Mouse (Mus musculus) forelimb bud, embryonic 11.5 days (tissue): ENCODE measurements around the gene Slc12a1.
"Not testable (repeated sequence)": the region's sequence is repeated elsewhere in the genome, so short reads cannot be mapped to it uniquely, and the experiment has no call there.

Experiments used
- DNase-seq: peaks from one replicate; pipeline ENCODE4 v3.0.0-alpha.2; 2012; ENCODE audit warnings: low read depth, low spot score

Slc12a1 gene

DNA sequence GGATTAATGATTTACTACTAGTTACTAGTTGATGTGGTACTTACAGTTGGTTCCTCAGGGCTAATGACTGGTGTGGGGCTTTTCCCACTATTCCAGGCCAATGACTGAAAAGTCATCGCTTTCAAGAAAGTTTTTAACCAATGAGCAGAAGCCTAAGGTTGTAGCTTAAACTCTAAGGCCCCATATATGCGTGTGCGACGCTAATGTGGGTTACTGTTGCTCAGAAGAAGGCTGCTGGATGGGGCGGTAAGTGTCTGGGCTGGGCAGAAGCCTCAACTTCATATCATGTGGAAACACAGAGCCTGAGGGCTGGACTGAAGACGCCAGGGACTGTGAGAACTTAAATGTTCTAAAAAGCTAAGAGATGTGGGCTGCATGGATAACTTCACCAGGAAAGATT is at the start of gene Slc12a1:
Slc12a1 (plus strand) TSS at position 118 of the 400 bp plus-strand sequence.
- DNase-seq: no peak

DNA sequence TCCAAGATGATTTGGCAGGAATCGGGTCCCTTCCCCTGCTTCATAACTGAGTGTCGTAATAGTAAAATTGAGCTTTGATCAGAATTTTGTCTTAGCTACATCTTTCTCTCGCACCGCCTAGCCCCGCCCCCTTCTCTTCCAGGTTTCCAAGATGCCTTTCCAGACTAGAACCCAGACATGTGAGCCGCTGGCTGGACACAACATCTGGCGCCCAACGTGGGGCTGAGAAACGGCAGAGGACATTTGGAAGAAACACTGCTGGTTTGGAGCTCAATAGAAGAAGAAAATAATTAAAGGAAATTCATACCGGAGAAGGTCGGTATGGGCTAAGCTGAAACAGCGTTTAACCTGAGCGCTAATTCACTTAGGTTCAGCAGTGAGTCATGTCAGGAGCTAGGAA is 47.8 kb upstream of the Slc12a1 start:
- not testable (repeated sequence) for DNase-seq

DNA sequence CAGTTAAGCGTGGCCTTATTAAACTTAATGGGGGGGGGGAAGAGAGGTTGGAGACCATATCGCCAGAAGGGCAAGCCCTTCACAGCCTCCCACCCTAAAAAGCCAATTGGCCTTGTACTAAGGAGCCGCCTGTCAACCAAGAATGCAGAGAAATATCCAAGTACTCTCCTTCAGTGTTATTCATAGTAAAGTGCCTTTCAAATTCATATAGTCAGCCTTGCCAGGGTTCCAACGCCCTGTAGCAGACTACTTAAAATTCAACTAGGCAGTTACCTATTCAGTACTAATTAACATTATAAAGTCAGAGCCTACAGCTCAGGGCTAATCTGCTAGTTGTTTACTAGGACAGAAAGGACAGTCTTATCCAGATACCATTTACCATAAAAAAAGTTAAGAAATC is 45.8 kb upstream of the Slc12a1 start:
- not testable (repeated sequence) for DNase-seq

DNA sequence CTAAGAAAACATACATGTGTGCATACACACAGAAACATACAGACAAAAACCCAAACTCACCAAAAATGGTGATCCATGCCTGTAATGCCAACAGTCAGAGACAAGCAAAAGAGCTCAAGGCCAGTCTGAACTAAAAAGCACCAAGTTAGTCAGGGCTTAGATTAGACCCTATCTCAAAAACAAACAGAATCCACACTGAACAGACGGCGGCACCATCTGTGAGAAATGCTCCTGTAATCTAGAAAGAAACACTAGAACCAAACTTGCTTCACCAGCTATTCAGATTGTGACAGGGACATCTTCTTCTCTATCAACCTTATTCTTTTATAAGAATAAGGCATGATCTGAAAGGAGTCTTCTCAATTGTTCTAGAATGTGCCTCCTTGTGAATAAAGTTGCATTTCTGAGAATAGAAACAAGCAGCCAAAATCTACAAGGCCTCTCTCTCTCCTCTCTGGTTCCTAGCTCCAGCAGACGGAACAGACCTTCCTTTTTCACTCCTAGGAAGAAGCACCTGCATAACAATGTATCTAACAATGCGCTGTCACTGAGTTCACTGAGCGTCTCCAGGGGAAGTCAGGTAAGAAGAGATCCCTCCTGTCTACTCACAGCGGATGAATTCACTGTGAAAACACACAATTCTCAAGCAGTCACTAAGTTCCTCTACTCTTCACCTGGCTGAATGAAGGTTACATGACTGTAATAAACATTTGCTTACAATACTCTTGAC is 32.8 kb upstream of the Slc12a1 start:
- no peak for DNase-seq

DNA sequence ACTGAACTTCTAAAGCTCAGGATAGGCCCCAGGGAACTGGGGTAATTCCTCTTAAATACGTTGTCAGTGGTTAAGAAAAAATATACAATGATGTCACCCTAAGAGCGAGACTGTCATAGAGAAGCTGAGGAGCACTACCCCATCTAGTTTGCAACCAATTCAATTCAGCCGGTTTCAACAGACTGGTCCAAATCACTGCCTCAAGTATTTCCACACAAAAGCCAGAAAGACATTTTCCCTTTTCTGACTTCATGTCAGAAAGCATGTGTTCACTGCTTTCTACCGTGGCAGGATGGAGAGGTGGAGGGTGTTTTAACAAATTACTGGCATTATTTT is 30.0 kb upstream of the Slc12a1 start:
- peak; percentile 5 for DNase-seq

DNA sequence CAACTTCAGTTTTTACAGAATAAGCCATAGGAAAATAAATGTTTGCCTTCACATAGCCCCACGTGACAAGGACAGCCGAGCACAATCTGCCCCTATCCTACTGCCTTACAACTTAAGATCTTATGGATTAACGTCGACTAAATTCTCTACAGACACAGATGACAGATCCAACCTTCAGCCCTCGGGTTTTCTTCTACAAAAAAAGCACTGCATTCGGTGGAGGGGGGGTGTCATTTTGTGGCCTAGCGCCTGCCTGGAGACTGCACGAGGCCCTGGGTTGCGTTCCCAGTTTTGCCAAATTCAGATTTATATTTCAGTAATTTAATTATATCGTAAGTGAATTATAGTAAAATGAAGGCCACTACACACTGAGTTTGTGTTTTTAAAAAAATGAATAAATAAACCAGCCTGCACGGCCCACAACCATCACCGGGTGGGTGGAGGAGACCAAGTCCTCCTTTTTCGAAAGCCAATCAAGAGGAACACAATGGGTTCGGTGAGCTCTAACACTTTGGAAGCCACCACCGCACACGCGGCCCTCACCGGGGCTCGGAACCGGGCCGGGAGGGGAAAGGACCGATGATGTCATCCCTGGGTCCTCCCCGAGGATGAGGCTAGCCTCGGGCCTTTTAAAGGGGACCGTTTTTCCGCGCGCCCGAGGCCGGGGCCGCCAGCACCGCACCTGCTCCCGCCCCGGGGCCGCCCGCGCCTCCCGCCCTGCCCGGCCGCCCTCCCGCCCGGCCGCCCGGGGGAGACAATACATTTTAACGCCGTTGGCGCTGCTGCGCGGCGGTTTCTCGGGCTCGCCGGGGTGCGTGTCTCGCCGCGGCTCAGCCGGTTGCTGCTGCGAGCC is 29.5 kb upstream of the Slc12a1 start:
- DNase-seq: peak; percentile 28

DNA sequence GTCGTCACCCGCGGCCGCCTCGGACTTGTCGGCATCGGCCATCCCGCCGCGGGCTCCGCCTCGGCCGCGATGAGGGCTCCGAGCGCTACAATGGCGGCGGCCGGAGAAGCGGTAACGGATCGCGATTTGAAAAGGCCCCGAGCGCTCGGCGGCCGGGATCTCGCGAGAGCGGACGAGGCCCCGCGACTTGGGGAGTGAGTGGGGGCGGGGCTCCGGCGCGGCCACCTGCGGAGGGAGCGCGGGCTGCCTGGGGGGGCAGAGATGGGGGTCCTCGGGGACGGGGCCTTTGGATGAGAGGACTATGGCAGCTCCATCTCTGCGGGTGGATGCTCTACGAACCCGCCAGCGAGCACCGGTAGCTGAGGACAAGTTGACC is 28.8 kb upstream of the Slc12a1 start, which contains the start of gene Myef2:
Myef2 (minus strand) TSS at position 185 of the 376 bp plus-strand sequence.
- peak; percentile 82 for DNase-seq

DNA sequence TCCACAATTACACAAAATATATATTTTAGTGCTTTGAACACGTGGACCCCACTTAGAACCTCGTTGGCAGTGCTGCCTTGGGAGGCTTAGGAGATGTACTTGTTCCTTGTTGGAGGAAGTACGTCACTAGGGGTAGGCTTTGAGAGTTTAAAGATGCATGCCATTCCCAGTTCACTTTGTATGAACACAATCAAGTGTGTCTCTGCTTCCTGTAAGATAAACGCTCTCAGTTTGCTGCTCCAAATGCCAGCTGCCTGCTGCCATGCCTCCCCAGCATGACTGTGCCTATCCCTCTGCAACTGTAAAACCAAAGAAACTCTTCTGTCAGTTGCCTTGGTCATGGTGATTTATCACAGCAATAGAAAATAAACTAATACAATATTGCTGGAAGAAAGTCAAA is 26.5 kb upstream of the Slc12a1 start:
- no peak for DNase-seq

DNA sequence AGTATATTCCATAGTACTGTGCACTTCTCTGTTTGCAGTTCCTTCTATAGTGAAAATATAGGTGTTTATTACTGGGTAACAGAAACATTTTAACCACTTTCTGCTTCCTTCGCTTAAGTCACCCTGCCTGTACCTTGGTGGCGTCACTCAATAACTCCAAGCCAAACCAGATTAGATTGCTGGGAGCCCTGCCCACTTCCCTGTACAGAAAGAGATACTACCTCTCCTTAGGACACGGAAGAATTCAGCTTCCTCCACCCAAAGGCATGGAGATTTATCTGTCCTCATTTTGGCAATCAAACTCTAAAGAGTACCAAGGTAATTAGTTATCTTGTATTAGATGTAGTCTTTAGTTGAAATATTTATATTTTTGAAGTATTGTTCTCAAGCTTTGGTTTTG is 25.5 kb upstream of the Slc12a1 start:
- no peak for DNase-seq

DNA sequence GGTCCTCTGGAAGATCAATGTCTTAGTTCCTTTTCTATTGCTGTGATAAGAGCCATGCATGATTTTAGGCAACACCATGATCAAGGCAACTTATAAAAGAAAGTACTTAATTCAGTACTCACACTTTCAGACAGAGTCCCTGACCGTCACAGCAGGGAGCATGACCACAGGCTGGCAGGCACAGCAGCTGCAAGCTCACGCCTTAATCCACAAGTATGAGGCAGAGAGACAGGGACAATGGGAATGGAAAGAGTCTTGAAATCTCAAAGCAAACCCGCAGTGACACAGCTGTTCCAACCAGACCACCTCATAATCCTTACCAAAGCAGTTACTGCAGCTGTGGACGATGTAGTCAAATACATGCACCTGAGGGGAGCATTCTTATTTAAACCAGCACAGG is 18.2 kb upstream of the Slc12a1 start:
- DNase-seq: no peak

DNA sequence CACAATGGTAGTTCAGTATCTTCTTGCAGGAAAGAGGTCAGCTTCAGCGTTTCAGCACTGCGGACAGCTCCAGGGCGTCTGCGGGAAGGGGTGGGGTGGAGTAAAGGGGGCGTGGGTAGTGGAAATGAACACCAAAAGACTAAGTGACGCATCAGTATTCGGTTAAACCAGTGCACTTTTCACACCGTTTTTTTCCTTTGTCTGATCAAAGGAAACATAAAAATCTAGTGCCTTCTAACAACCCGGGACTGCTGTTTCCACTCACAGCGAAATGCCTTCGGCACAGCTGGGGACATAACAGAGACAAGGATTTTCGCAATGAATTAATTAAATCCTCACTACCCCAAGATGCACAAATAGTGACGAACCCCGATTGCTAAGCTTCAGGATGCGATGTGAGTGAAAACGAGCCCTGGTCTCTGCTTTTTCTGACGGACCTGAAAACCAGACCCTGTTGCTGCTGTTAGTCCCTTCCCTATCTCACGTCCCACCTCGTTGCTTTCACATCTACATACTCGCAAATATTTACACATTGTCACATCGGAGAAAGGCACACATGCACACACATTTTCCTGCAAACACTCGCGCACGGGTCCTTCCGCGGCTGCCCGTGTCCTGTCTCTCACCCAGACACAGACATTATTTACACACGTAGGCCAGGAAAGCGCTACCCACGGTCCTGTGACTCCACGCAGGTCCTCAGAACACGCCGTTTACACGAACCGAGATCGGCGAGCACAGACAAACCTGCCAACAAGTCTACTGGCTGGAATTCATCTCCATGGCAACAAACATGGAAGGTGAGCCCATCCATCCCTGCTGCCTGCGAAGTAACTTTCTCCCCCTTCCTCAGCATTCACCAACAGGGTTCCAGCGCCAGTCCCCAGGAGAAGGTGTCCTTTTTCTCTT is 16.1 kb upstream of the Slc12a1 start, which contains the start of gene Ctxn2:
Ctxn2 (plus strand) TSS at position 790 of the 909 bp plus-strand sequence.
- peak; percentile 89 for DNase-seq

DNA sequence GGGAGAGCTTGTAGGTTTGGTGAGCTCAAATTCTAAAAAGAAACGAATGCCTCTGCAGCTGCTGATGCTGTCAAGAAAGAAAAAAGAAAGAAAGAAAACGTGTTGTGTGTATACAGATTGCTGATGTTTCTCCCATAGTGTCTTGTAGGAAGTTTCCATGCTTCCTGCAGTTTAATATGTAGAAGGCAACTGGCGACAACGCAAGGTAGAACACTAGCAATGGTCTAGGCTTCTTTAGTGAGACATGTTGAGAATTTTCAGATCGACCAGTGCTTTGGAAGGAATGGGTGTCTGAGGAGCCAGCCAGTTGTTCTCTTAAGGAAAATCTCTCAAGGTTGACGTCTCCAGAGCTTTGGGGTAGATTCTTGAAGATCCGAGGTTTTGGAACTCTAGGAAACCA is 15.5 kb upstream of the Slc12a1 start:
- no peak for DNase-seq

DNA sequence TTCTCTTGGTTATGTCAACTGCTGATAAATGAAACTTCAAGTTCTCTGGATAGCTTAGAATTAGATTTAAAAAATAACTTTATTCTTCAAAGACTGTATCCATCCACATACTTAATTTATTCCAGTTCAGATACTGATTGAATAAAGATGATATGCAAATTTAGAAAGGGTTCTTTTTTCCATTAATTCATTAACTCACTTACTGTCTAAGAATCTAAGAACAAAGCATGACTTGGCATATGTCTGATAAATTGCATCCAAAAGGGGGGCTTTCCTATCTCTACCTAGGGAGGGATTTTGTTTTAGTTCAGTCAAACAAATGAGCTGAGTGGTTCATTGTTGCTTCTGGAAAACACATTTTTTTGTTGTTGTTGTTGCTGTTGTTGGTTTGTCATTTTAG is 10.0 kb upstream of the Slc12a1 start:
- no peak for DNase-seq

DNA sequence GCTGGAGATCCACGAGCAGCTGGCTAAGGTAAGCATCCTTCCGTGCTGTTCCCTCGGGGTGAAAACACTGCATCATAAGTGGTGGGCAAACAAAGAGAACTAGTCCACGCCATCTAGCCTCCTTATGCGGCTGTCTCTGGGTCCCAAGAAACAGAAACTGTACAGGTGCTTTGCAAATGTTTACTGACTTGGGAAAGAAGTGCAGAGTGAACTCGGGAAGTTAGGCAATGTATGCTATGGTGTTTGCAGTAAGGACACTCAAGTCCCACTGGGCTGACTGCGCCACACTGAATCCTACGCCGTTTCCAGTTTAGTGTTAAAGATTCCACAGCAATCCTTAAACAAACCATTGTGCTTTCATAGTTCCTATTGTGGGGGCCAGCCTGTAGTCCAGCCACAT is 2.0 kb downstream of the Slc12a1 start:
- no peak for DNase-seq

DNA sequence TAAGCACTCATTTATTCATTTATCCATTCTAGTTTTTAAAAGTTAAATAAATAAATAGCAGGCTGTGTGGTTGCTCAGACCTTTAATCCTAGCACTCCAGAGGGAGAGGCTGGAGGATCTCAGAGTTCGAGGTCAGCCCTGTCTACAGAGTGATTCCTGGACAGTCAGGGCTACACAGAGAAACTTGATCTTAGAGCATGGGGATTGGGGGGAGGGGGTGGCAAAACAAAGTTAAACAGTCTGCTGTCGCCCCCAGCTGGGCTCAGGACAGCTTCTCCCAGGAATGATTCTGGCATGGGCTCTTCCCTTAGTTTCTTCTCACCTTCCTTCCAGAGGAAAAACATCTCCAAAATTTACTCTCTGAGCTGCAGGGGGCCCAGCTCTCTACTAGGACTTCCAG is 3.2 kb downstream of the Slc12a1 start:
- no peak for DNase-seq

DNA sequence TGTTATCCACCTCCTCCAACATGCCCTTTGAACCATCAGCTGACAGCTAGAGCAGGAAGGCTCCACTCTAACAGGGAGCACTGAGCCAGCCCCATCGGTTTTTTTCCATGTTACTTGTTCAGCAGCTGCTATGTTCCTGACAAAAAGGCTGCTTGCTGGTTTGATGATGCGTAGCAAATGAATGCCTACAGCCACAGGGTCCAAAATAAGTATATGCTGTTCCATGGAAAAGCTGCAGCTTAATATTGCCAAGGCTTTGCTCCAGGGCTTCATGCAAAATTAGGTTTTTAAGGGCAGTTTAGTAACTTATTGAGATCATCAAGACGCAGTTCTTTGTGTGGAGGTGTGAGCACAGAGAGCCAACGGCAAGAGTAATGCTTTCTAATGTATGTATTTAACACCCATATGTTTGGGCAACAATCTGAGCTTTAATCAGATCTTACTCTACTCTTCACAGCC is 9.7 kb downstream of the Slc12a1 start:
- no peak for DNase-seq

DNA sequence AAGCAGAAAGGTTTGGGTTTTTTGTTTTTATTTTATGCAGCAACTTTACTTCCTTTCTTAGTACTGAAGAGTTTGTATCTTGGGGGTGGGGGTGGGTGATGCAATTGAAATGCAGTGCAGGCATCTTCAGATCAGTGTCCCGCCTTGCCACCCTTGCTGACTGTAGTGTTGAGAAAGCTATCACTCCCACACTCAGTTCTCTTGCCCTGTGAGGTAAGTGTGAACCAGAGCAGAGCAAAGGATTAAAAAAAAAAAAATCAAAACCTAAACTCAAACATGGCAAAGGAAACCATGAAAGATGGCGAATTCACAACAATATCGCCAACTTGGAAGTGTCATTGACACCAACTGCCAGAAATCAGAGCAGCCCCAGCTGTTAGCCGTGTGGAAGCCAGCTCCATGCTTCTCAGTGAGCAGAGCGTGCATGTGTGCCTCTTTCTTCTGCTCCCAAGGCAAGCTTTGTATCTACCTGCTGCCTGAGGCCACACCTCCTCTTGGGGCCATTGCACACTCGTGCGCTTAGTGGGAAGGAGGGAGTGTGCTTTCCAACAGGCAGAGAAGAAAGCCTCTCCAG is 26.0 kb downstream of the Slc12a1 start:
- DNase-seq: no peak

DNA sequence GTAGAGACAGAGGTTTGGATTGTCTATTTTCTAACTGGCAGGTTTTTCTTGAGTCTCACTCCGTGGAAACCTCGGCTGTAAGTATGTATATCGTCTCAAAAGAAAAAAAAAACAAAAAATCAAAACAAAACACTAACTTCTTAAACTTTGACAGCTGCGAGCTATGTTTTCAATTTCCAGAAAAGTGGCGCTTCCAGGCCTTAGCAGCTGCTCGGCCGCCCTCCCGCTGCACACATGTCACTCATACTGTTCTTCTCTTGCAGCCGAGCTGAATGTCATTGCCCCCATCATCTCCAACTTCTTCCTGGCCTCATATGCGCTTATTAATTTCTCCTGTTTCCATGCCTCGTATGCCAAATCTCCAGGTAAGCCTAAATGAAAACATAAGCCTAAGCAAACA is 35.6 kb downstream of the Slc12a1 start:
- no peak for DNase-seq

DNA sequence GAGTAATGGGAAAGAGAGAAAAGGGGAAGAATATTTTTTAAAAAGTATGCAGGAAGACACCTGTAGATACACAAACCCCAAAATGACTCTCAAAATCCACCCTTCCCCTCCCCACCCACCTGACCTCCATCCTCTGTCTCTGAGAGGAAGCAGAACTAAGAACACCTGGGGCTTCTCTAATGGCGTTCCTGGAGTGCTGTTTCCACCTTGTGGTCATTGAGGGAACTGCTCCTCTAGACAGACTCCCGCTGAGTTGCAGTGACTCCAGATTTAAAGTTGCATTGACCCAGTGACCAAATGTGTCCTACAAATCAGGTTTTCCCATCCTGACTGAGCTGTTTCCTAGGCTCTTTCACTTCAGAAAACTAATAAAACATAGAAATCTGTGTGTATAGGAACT is 36.9 kb downstream of the Slc12a1 start:
- DNase-seq: peak; percentile 78

DNA sequence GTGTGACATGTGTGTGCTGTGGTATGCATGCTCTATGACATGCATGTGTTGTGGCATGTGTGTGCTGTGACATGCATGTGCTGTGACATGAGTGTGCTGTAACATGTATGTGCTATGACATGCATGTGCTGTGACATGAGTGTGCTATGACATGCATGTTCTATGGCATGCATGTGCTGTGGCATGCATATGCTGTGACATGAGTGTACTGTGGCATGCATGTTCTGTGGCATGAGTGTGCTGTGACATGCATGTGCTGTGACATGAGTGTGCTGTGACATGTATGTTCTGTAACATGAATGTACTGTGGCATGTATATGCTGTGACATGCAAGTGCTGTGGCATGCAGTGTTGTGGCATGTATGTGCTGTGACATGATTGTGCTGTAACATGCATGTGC is 40.6 kb downstream of the Slc12a1 start:
- DNase-seq: no peak

DNA sequence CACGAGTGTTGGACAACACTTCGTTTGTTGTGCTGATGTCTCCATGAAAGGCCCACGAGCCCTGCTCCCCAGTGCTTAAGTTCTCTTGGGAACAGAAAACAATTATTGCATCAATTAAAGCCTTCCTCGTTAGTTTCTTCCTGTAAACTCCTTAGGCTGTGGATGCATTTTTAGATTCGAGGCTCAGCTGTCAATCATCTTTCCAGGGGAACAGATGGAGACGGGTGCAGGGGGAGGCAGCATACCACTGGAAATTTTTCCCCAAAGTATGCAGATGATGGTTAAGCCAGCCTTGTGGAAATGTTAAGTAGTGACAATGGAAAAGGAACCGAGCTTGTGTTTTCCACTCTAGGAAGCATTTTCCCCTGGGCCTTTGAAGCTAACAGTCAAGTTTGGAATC is 44.5 kb downstream of the Slc12a1 start:
- no peak for DNase-seq
